Mouse (Mus musculus): Measurements from ENCODE around the gene Sae1.

Sae1 gene

GRCm38 (mm10) chr7:16364901-16365500, 22.6 kb downstream of the Sae1 start:
- intact Hi-C loops (cut with DNase I) = loop anchor here (5.0 kb wide), 1 partner anchor 38 kb away; no protein-coding TSS in a partner anchor

GRCm38 (mm10) chr7:16364319-16364718, 23.3 kb downstream of the Sae1 start:
- intact Hi-C loops (cut with DNase I) = no loop called here

- intact Hi-C loops (cut with DNase I) = no loop called here
These were observed 30.0 kb downstream of the Sae1 start for GRCm38 (mm10) chr7:16357602-16358001.

- intact Hi-C loops (cut with DNase I) = no loop called here
These were observed 31.6 kb downstream of the Sae1 start for GRCm38 (mm10) chr7:16355854-16356594.

GRCm38 (mm10) chr7:16349999-16350398, 37.6 kb downstream of the Sae1 start:
- intact Hi-C loops (cut with DNase I) = no loop called here

GRCm38 (mm10) chr7:16345297-16345696, 42.3 kb downstream of the Sae1 start:
- intact Hi-C loops (cut with DNase I) = no loop called here

GRCm38 (mm10) chr7:16344598-16344997, 43.0 kb downstream of the Sae1 start:
- intact Hi-C loops (cut with DNase I) = no loop called here

GRCm38 (mm10) chr7:16337733-16338132, 49.9 kb downstream of the Sae1 start:
- intact Hi-C loops (cut with DNase I) = no loop called here

GRCm38 (mm10) chr7:16329146-16329545, 58.5 kb downstream of the Sae1 start:
- intact Hi-C loops (cut with DNase I) = loop anchor here (5.0 kb wide), 1 partner anchor 38 kb away; no protein-coding TSS in a partner anchor

GRCm38 (mm10) chr7:16326607-16326971, 61.0 kb downstream of the Sae1 start:
- intact Hi-C loops (cut with DNase I) = loop anchor here (1.0 to 5.0 kb wide), 2 partner anchors 32 to 41 kb away; no protein-coding TSS in a partner anchor

GRCm38 (mm10) chr7:16325920-16326606, 61.5 kb downstream of the Sae1 start:
- intact Hi-C loops (cut with DNase I) = loop anchor here (1.0 to 5.0 kb wide), 2 partner anchors 32 to 41 kb away; no protein-coding TSS in a partner anchor

GRCm38 (mm10) chr7:16324661-16325060, 62.9 kb downstream of the Sae1 start:
- intact Hi-C loops (cut with DNase I) = loop anchor here (5.0 kb wide), 1 partner anchor 43 kb away; no protein-coding TSS in a partner anchor

- intact Hi-C loops (cut with DNase I) = no loop called here
These were observed 67.1 kb downstream of the Sae1 start for GRCm38 (mm10) chr7:16320479-16320878.

GRCm38 (mm10) chr7:16319216-16319615, 68.4 kb downstream of the Sae1 start:
- intact Hi-C loops (cut with DNase I) = no loop called here

GRCm38 (mm10) chr7:16317094-16317493, 70.5 kb downstream of the Sae1 start:
- intact Hi-C loops (cut with DNase I) = no loop called here

GRCm38 (mm10) chr7:16315222-16315759, 72.3 kb downstream of the Sae1 start:
- intact Hi-C loops (cut with DNase I) = no loop called here

- intact Hi-C loops (cut with DNase I) = no loop called here
These were observed 73.3 kb downstream of the Sae1 start for GRCm38 (mm10) chr7:16314221-16314775.

- intact Hi-C loops (cut with DNase I) = loop anchor here (2.0 kb wide), 1 partner anchor 19 kb away; no protein-coding TSS in a partner anchor
These were observed 74.0 kb downstream of the Sae1 start for GRCm38 (mm10) chr7:16313481-16314220.

GRCm38 (mm10) chr7:16312672-16313311, 74.8 kb downstream of the Sae1 start:
- intact Hi-C loops (cut with DNase I) = loop anchor here (2.0 kb wide), 1 partner anchor 18 kb away; no protein-coding TSS in a partner anchor
